Mouse (Mus musculus) gastrocnemius, postnatal 36 days (tissue): ENCODE results near the gene Gm49405. TPM values are rescaled to one million over a fixed set of nuclear protein-coding genes. Genes with fewer than 3 reads are reported as not detected.
"Not testable (repeated sequence)": the region's sequence is repeated elsewhere in the genome, so short reads cannot be mapped to it uniquely, and the experiment has no call there.

Source experiments
- DNase-seq, 2 experiments: peaks; one replicate each; pipeline ENCODE4 v3.0.0; 2022
- intact Hi-C: fragments of 180-260 bp; cut with DNase I; formaldehyde crosslinking; loops from one replicate; pipeline ENCODE4 v1.15.1; 2025
- long read RNA-seq, 2 experiments: library from polyadenylated mRNA; stranded (forward); transcript quantifications; one replicate each; pipeline ENCODE4 v2.0.0; 2021
- total RNA-seq, 2 experiments: library from RNA; stranded (reverse); gene quantifications; 2 replicates each; pipeline ENCODE4 v1.2.3; 2021

Gene Gm49405
- total RNA-seq, result under 1 TPM; 0.13 to 0.20 TPM
- long read RNA-seq, experiment 1, result 0 reads
- long read RNA-seq, experiment 2, result 0 reads

- DNase-seq, result peak; percentile 93 to 95
- intact Hi-C loops, result no loop called here
Measured at GRCm38 (mm10) chr19:4000119-4000900, at the start of gene Gm49405, which contains the start of gene Nudt8. TSS of gene Gm49405 (plus strand) at chr19:4000626. TSS of gene Nudt8 (plus strand) at chr19:4000580.

- no peak for DNase-seq
- intact Hi-C loops, result no loop called here
Measured at GRCm38 (mm10) chr19:3951461-3951860, 49.0 kb upstream of the Gm49405 start.

- intact Hi-C loops, result no loop called here
- no peak for DNase-seq
Measured at GRCm38 (mm10) chr19:3952099-3952498, 48.3 kb upstream of the Gm49405 start.

GRCm38 (mm10) chr19:3955033-3955432 lies 45.4 kb upstream of the Gm49405 start:
- no peak for DNase-seq
- intact Hi-C loops, result no loop called here

- intact Hi-C loops, result no loop called here
- no peak for DNase-seq
Measured at GRCm38 (mm10) chr19:3955804-3956203, 44.6 kb upstream of the Gm49405 start.

- intact Hi-C loops, result not testable (repeated sequence)
Measured at GRCm38 (mm10) chr19:3957296-3958036, 43.0 kb upstream of the Gm49405 start.

GRCm38 (mm10) chr19:3958470-3958869 lies 42.0 kb upstream of the Gm49405 start, which contains the start of gene Aldh3b3:
TSS of gene Aldh3b3 (plus strand) at chr19:3958645.
- intact Hi-C loops, result no loop called here
- no peak for DNase-seq

More at GRCm38 (mm10) chr19:3957296-3958036, 43.0 kb upstream of the Gm49405 start:
- not testable (repeated sequence) for DNase-seq

GRCm38 (mm10) chr19:3959030-3959429 lies 41.4 kb upstream of the Gm49405 start:
- DNase-seq, result no peak
- intact Hi-C loops, result no loop called here

- DNase-seq, result no peak
- intact Hi-C loops, result no loop called here
Measured at GRCm38 (mm10) chr19:3960211-3960610, 40.2 kb upstream of the Gm49405 start.

- intact Hi-C loops, result not testable (repeated sequence)
Measured at GRCm38 (mm10) chr19:3961805-3962204, 38.6 kb upstream of the Gm49405 start.

GRCm38 (mm10) chr19:3962469-3962868 lies 38.0 kb upstream of the Gm49405 start:
- intact Hi-C loops, result no loop called here
- DNase-seq, result no peak

More at GRCm38 (mm10) chr19:3961805-3962204, 38.6 kb upstream of the Gm49405 start:
- DNase-seq, result not testable (repeated sequence)

- DNase-seq, result no peak
- intact Hi-C loops, result no loop called here
Measured at GRCm38 (mm10) chr19:3964030-3964429, 36.4 kb upstream of the Gm49405 start.

- no peak for DNase-seq
- intact Hi-C loops, result no loop called here
Measured at GRCm38 (mm10) chr19:3966330-3967075, 33.9 kb upstream of the Gm49405 start.

GRCm38 (mm10) chr19:3967258-3967657 lies 33.2 kb upstream of the Gm49405 start:
- DNase-seq, result no peak
- intact Hi-C loops, result no loop called here

GRCm38 (mm10) chr19:3972229-3972628 lies 28.2 kb upstream of the Gm49405 start, which contains the start of gene Aldh3b2:
TSS of gene Aldh3b2 (plus strand) at chr19:3972328.
- DNase-seq, result no peak
- intact Hi-C loops, result no loop called here

GRCm38 (mm10) chr19:3974608-3975007 lies 25.8 kb upstream of the Gm49405 start:
- intact Hi-C loops, DNase-seq: not testable (repeated sequence)

GRCm38 (mm10) chr19:3975866-3976265 lies 24.6 kb upstream of the Gm49405 start:
- intact Hi-C loops, result no loop called here
- no peak for DNase-seq

- peak in 1 of 2 experiments; percentile 79 for DNase-seq
- intact Hi-C loops, result loop anchor here (5.0 kb wide), 2 partner anchors 33 to 188 kb away; no protein-coding TSS in a partner anchor
Measured at GRCm38 (mm10) chr19:3980309-3980708, 20.1 kb upstream of the Gm49405 start.

GRCm38 (mm10) chr19:3980917-3981316 lies 19.5 kb upstream of the Gm49405 start:
- DNase-seq, result no peak
- intact Hi-C loops, result loop anchor here (5.0 kb wide), 2 partner anchors 34 to 189 kb away; no protein-coding TSS in a partner anchor

- no peak for DNase-seq
- intact Hi-C loops, result loop anchor here (5.0 kb wide), 2 partner anchors 36 to 191 kb away; no protein-coding TSS in a partner anchor
Measured at GRCm38 (mm10) chr19:3983527-3984200, 16.8 kb upstream of the Gm49405 start.
